Mouse (Mus musculus): Measurements from ENCODE around the gene Tcap.

GRCm38 (mm10) chr11:98349308-98349707, 34.3 kb upstream of the Tcap start:
- TF ChIP-seq CTCF (conservative IDR thresholded peaks at IDR 0.05; ENCODE audit: insufficient read depth, insufficient read length, low read depth, low read length) (no peak), POLR2A (IDR thresholded peaks at IDR 0.05; ENCODE audit: low read depth, low read length) (no peak)

Measured in kidney, adult 2 months (tissue).